ENCODE assay signal across 8 mouse cellular contexts in the genomic region with DNA sequence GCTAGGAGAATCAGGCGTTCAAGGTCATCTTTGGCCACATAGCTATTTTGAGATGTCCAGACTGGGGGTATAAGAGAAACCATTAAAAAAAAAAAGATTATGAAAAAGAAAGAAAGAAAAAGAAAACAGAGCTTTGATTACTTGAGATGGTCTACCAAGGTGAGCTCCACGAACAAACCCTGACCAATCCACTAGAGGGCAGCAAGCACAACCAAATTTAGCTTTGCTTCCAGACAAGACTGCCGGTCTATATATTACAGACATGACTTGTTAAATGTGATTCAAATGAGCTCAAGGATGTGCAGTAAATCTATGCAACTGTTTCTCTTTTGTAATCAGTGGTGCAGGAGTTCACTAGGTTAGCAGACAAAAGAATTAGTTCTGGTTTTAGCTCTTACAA. TPM values are rescaled to one million over a fixed set of nuclear protein-coding genes. Genes with fewer than 3 reads are reported as not detected.
A peak's percentile ranks its signal among the peaks of the same experiment; 100 is the strongest.
DNase-seq lines count a peak whose midpoint lies in the region; ATAC-seq and TF ChIP-seq lines count a peak whose summit lies in the region.

No protein-coding gene starts in this region.

- H3K9ac ChIP-seq in intestine, embryonic 14.5 days (ENCODE audit: low read length) = no peak overlapping the region
- H3K9ac ChIP-seq in intestine, embryonic 16.5 days (ENCODE audit: low read depth, low read length) = no peak overlapping the region
- H3K9ac ChIP-seq in midbrain, postnatal 0 days (replicated peaks; ENCODE audit: low read length, poor library complexity, severe bottlenecking) = no peak overlapping the region

- no peak overlapping the region for H3K4me3 ChIP-seq in intestine, embryonic 14.5 days (ENCODE audit: low read depth, low read length)
- H3K4me3 ChIP-seq in intestine, embryonic 16.5 days (ENCODE audit: low read length) = no peak overlapping the region
- H3K4me3 ChIP-seq in midbrain, postnatal 0 days (ENCODE audit: low read depth, low read length) = no peak overlapping the region

- no peak overlapping the region for H3K4me2 ChIP-seq in intestine, embryonic 14.5 days (ENCODE audit: low read length)
- H3K4me2 ChIP-seq in intestine, embryonic 16.5 days (ENCODE audit: low read depth, low read length) = no peak overlapping the region
- H3K4me2 ChIP-seq in midbrain, postnatal 0 days (ENCODE audit: low read depth, low read length, poor library complexity, severe bottlenecking) = no peak overlapping the region

- peaks cover 14% of the 10 kb centered on the region; the same call in 1 of the 2 replicates for H3K4me1 ChIP-seq in intestine, embryonic 14.5 days (replicated peaks; ENCODE audit: control insufficient read depth, insufficient read depth, low read length)
- peaks cover 16% of the 10 kb centered on the region for H3K4me1 ChIP-seq in intestine, embryonic 16.5 days (ENCODE audit: control insufficient read depth, insufficient read depth, low read length)
- H3K4me1 ChIP-seq in midbrain, postnatal 0 days (ENCODE audit: insufficient read depth, low read length) = no peaks in the 10 kb centered on the region

- no peak overlapping the region for H3K27ac ChIP-seq in intestine, embryonic 14.5 days (ENCODE audit: low read depth)
- no peak overlapping the region for H3K27ac ChIP-seq in intestine, embryonic 16.5 days (ENCODE audit: low read length)
- no peak overlapping the region for H3K27ac ChIP-seq in midbrain, postnatal 0 days (ENCODE audit: low read depth, low read length)

- ATAC-seq in intestine, embryonic 14.5 days (replicated peaks; ENCODE audit: low FRiP score, low TSS enrichment, low read depth) = no peak
- ATAC-seq in intestine, embryonic 16.5 days = no peak
- no peak for ATAC-seq in midbrain, postnatal 0 days (ENCODE audit: low FRiP score)
- no peak for ATAC-seq in activated CD4-positive, CD25-positive, alpha-beta regulatory T cell, adult 4 months

- H3K36me3 ChIP-seq in intestine, embryonic 14.5 days (ENCODE audit: control insufficient read depth, insufficient read depth, low read length) = no peaks in the 10 kb centered on the region
- no peaks in the 10 kb centered on the region for H3K36me3 ChIP-seq in intestine, embryonic 16.5 days (ENCODE audit: control insufficient read depth, insufficient read depth, low read length)
- H3K36me3 ChIP-seq in midbrain, postnatal 0 days (ENCODE audit: insufficient read depth, low read length) = no peaks in the 10 kb centered on the region

- WGBS in intestine, embryonic 14.5 days = 14% methylated on average over 3 of the region's 3 CpGs
- 9% methylated on average over 3 of the region's 3 CpGs for WGBS in intestine, embryonic 16.5 days
- 9% methylated on average over 3 of the region's 3 CpGs for WGBS in midbrain, postnatal 0 days

- peak; percentile 89 for TF ChIP-seq CTCF in midbrain, postnatal 0 days (IDR thresholded peaks at IDR 0.05)

- peak; percentile 74 for DNase-seq in intestine, embryonic 14.5 days (ENCODE audit: low spot score)
- peak; percentile 58 to 62 for DNase-seq in B cell, adult 2 months
- peak; percentile 75 for DNase-seq in MN1 (ENCODE audit: low spot score)
- DNase-seq in cerebellum, postnatal 36 days = peak; percentile 69 to 76
- DNase-seq in kidney, postnatal 36 days = peak; percentile 60 to 80
- peak; percentile 83 for DNase-seq in midbrain, postnatal 0 days (ENCODE audit: low spot score)

- 0 out of 2 replicates have a peak, but pooled peaks cover 3% of the 10 kb centered on the region for H3K9me3 ChIP-seq in intestine, embryonic 14.5 days (ENCODE audit: control insufficient read depth, low read length)
- H3K9me3 ChIP-seq in intestine, embryonic 16.5 days (ENCODE audit: control insufficient read depth, low read length) = peaks cover 4% of the 10 kb centered on the region; the same call in 1 of the 2 replicates
- H3K9me3 ChIP-seq in midbrain, postnatal 0 days (ENCODE audit: low read length) = no peaks in the 10 kb centered on the region

- H3K27me3 ChIP-seq in intestine, embryonic 14.5 days (replicated peaks; ENCODE audit: control insufficient read depth, insufficient read depth, low read length) = peaks cover 23% of the 10 kb centered on the region; the same call in 1 of the 2 replicates
- peaks cover 12% of the 10 kb centered on the region for H3K27me3 ChIP-seq in intestine, embryonic 16.5 days (replicated peaks; ENCODE audit: control insufficient read depth, insufficient read depth, low read length)
- H3K27me3 ChIP-seq in midbrain, postnatal 0 days (ENCODE audit: insufficient read depth, low read length) = peaks cover 18% of the 10 kb centered on the region; the same call in 1 of the 2 replicates

RNA-seq across cellular contexts. Expression of a gene that starts 3.9 kb away (rescaled TPM):
- 1.6 and 2.0 TPM in 2 replicates for polyA plus RNA-seq in intestine, embryonic 14.5 days (2014; fragmentation: Nextera tagmentation; extraction: Ambion mirVana)
- polyA plus RNA-seq in intestine, embryonic 16.5 days (2015; fragmentation: Nextera tagmentation; extraction: Ambion mirVana) = 0.24 and 0.54 TPM in 2 replicates
- total RNA-seq in midbrain, postnatal 0 days (2014; rRNA removed) = 0.71 and 0.99 TPM in 2 replicates
- polyA plus RNA-seq in midbrain, postnatal 0 days (2015; fragmentation: Nextera tagmentation; extraction: Ambion mirVana) = 0.68 and 0.70 TPM in 2 replicates
- polyA plus RNA-seq in activated CD4-positive, CD25-positive, alpha-beta regulatory T cell, adult 4 months (2017; shearing (Covaris generic)) = not detected

RNA-seq across cellular contexts. Expression of a gene that starts 12.0 kb away (rescaled TPM):
- polyA plus RNA-seq in intestine, embryonic 14.5 days (2014; fragmentation: Nextera tagmentation; extraction: Ambion mirVana) = 7.2 and 7.9 TPM in 2 replicates
- 4.2 and 4.5 TPM in 2 replicates for polyA plus RNA-seq in intestine, embryonic 16.5 days (2015; fragmentation: Nextera tagmentation; extraction: Ambion mirVana)
- 31.5 and 42.8 TPM in 2 replicates for total RNA-seq in midbrain, postnatal 0 days (2014; rRNA removed)
- polyA plus RNA-seq in midbrain, postnatal 0 days (2015; fragmentation: Nextera tagmentation; extraction: Ambion mirVana) = 6.8 and 8.4 TPM in 2 replicates
- 10 to 100 TPM; 16.6 to 17.6 TPM for polyA plus RNA-seq in activated CD4-positive, CD25-positive, alpha-beta regulatory T cell, adult 4 months (2017; shearing (Covaris generic))
